Mouse (Mus musculus) embryonic stem cell, embryonic (primary cell): ENCODE data around the gene Calr.

Experiments
- CTCF ChIA-PET, 4 experiments: fragments of 300-600 bp in 2 of 4; fragments of 350-600 bp in 2 of 4; sonication (Branson Sonifier 250); formaldehyde crosslinking; loops; one replicate each; lab custom pipeline; 2022; ENCODE audit warnings: inconsistent platforms in 2 of 4; lab: Charles Lee
- POLR2A ChIA-PET, 4 experiments: fragments of 300-600 bp in 2 of 4; fragments of 350-600 bp in 2 of 4; sonication (Branson Sonifier 250); formaldehyde crosslinking; loops; one replicate each; lab custom pipeline; 2022; ENCODE audit warnings: antibody characterized with exemption in 4 of 4, inconsistent platforms in 1 of 4; lab: Charles Lee

Gene Calr

DNA sequence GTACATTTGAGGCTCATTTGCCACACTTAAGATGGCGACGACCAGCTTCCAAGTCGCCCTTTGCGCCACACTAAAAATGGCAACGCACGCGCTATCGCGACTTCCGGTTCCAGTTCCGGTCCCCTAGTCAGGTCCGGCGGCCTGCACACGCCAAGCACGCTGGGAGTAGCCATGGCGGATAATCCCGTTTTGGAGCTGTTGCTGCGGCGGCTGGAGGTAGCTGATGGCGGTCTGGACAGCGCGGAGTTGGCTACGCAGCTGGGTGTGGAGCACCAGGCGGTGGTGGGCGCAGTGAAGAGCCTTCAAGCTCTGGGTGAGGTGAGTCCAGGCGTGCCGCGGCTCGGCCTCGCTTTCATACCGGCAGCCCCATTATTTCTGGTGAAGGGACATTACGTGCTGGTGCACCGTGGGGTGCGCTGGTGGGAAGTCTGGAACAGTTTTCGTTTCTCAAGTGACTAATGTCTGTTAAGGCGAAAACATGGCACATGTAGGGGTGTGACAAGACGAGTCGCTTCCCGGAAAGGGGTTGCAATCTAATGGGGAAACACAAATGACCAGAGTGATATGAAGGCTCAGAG lies 10.2 kb upstream of the Calr start, which contains the start of gene Farsa:
Gene Farsa (plus strand): TSS at position 126 of the 578 bp plus-strand sequence.
- ChIA-PET CTCF (interaction anchor here in 3 of 4 experiments (0.6 to 1.8 kb wide), 11 partner anchors 10 to 180 kb away, joined by 3 to 9 read pairs (median 3); partner anchors contain the start of genes Calr (in 1 of the 3), Dnase2a (in 1 of the 3), Syce2 (in 1 of the 3) and Tnpo2 (in 1 of the 3)), POLR2A (interaction anchor here (0.6 to 23.0 kb wide), 69 partner anchors 10 to 587 kb away, joined by 3 to 705 read pairs (median 4); partner anchors contain the start of genes Calr (in 4 of the 4), Rad23a (in 4 of the 4), Syce2 (in 4 of the 4) and Tnpo2 (in 3 of the 4))

DNA sequence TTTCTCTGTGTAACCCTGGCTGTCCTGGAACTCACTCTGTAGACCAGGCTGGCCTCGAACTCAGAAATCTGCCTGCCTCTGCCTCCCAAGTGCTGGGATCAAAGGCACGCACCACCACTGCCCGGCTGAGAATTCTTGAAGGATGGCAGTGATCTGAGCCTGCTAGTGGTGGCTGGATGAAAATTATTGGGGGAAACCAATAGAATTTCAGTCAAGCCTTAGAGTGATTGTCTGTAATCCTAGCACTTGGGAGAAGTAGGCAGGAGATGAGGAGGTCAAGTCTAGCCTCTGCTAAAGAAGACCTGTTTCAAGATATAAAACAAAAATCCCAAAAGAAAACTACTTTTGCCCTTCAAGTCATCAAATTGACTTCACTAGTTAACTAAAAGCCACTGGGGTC lies 9.7 kb upstream of the Calr start:
- CTCF ChIA-PET, result interaction anchor here in 3 of 4 experiments (0.6 to 1.8 kb wide), 8 partner anchors 9 to 140 kb away, joined by 3 to 9 read pairs (median 4); partner anchors contain the start of genes Calr (in 1 of the 3) and Dnase2a (in 1 of the 3)
- POLR2A ChIA-PET, result interaction anchor here (0.6 to 23.0 kb wide), 59 partner anchors 9 to 586 kb away, joined by 3 to 705 read pairs (median 5); partner anchors contain the start of genes Calr (in 4 of the 4), Rad23a (in 4 of the 4), Syce2 (in 4 of the 4) and Tnpo2 (in 3 of the 4)

DNA sequence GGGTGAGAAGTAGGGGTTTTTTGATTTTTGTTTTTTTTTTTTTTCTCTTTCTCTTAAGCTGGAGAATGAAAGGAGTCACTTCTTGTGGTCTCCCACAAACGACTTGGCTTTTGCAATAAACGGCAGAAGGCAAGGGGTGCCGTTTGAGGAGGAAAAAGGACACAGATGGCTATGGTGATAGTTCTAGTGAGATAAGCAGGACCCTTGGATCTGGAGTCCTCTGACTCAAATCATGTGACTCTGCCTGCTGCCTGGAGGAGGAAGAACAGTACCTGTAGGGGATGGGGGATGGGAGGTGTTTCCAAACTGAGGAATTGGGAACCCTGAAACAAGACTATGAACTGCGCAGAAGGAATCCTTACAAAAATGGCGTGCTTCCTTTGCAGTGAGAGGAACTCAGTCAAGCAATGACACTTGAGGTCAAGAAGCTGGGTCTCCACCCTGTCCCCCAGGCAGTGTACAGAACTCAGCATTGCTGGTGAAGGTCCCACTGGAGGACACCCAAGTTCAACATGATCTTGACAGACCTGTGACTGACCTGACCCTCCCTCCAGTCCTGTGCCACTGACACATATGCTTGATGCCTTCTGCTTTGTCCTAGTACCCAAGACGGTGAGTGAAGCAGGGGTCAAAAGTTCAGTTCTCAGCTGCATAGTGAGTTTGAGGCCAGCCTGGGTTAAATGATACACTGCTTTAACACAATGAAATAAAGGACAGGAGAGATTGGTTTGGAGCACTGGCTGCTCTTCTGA lies 1.1 kb upstream of the Calr start:
- ChIA-PET POLR2A (interaction anchor here (0.5 to 26.4 kb wide), 117 partner anchors 9 to 828 kb away, joined by 3 to 705 read pairs (median 7); partner anchors contain the start of genes Farsa (in 4 of the 4), Syce2 (in 4 of the 4), Gcdh (in 3 of the 4) and Dand5 (in 2 of the 4)), CTCF (interaction anchor here in 3 of 4 experiments (0.6 to 3.0 kb wide), 6 partner anchors 9 to 142 kb away, joined by 3 to 9 read pairs (median 5); partner anchors contain the start of genes Farsa (in 1 of the 3) and Syce2 (in 1 of the 3))

DNA sequence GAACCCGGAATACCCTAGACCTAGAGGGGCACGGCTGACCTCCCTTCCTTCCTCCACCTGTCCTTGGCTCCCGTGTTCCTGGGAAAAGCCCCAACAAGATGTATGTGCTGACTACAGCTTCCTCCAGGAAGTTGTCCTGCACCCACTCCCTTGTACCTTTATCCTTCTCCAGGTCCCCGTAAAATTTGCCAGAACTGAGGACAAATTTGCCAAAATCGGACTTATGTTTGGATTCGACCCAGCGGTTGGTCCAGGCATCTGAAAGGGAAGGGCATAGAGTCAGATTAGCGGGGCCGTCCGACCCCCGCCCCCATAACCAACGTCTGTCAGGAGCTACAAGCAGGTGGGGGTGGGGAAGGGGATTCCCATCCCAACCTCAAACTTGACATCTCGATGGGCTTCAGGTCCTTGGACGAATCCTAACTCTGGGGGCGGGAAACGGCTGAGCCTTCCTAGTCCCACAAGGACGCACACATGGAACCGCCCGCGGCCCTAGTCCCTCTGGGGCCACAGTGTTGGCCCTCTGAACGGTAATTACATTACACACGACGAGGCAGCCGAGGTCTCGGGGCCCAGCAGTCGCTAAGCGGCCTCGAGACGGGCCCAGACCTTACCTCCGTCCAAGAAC lies 526 bp downstream of the Calr start:
- CTCF ChIA-PET, result interaction anchor here (0.5 to 3.0 kb wide), 9 partner anchors 11 to 159 kb away, joined by 3 to 9 read pairs (median 5); partner anchors contain the start of genes Farsa (in 1 of the 4) and Nacc1 (in 1 of the 4)
- POLR2A ChIA-PET, result interaction anchor here (0.6 to 26.4 kb wide), 142 partner anchors 8 to 780 kb away, joined by 3 to 705 read pairs (median 6); partner anchors contain the start of genes Farsa (in 4 of the 4), Dhps (in 3 of the 4), Dnase2a (in 3 of the 4) and Gadd45gip1 (in 3 of the 4)

DNA sequence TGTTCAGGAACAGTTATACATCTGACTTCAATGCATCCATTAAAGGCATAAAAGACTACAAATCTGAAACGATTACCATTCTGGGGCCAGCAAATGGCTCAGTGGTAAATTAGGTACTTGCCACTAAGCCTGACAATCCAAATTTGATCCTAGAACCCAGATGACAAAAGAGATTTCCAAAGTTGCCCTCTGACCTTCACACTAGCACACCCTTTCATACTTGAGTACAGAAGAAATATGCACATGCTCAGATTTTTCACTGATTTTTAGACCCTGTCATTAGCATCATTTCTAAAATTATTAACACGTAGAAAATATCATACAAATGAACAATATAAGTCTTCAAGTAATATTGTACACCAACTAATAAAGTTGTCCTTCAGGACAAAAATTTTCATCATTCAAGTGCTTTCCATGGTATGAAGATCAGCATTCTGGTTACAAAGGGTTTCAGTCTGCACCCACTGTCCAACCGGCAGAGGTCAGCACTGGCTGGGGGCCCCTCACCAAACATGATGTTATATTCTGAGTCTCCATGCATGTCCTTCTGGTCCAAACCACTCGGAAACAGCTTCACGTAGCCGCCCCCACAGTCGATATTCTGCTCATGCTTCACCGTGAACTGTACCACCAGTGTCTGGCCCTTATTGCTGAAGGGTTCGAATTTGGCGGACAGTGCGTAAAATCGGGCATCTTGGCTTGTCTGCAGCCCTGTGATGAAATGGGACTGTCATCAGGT lies 1.2 kb downstream of the Calr start:
- ChIA-PET CTCF (interaction anchor here in 3 of 4 experiments (0.5 to 3.0 kb wide), 4 partner anchors 12 to 108 kb away, joined by 3 to 9 read pairs (median 4); partner anchors contain the start of gene Farsa (in 1 of the 3)), POLR2A (interaction anchor here (0.6 to 26.4 kb wide), 72 partner anchors 10 to 344 kb away, joined by 3 to 705 read pairs (median 8); partner anchors contain the start of genes Farsa (in 3 of the 4), Gcdh (in 3 of the 4), Syce2 (in 3 of the 4) and Dand5 (in 2 of the 4))

DNA sequence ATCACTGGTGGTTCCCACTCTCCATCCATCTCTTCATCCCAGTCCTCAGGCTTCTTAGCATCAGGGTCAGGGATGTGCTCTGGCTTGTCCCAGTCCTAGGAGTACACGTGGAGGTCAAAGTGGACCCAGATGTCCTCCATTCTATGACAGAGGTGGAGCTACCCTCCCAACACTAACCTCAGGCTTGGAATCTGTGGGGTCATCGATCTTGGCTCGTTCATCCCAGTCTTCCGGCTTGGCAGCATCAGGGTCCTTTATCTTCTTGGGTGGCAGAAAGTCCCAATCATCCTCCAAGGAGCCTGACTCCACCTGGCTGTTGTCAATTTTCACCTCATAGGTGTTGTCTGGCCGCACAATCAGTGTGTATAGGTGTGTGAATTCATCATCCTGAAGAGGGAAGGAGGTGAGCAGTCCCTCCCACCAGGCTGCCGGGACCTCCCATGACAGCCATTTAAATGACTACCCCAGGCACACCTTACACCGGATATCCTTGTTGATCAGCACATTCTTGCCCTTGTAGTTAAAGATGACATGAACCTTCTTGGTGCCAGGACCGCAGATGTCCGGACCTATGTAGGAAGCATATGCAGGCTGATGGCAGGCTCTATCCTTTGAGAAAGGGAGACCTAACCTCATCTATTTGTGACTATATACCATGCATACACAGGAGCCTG lies 2.2 kb downstream of the Calr start:
- CTCF ChIA-PET, result no interaction called here
- POLR2A ChIA-PET, result interaction anchor here in 3 of 4 experiments (0.6 to 26.4 kb wide), 18 partner anchors 9 to 238 kb away, joined by 3 to 705 read pairs (median 15); partner anchors contain the start of genes Farsa (in 3 of the 3), Syce2 (in 3 of the 3), Dand5 (in 2 of the 3) and Gadd45gip1 (in 2 of the 3)

DNA sequence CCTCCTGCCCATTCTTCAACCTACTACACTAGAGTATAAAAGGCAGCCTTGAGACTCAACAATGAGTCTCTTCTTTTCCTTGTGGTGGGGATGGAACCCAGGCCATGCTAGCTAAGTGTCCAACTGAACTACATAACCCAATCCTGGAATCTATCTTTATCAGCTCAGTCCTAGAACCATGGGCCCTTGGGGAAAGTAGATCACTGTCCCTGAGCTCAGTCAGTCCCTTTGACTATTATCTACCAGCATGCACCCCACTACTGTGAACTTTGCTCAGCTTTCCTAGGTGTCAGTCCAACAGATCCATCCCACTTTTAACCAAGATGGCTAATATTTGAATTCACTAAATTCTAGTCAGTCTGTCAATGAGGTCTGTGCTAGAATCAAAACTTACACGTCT lies 5.2 kb downstream of the Calr start:
- POLR2A ChIA-PET, result interaction anchor here (0.6 to 26.4 kb wide), 46 partner anchors 9 to 775 kb away, joined by 3 to 705 read pairs (median 6); partner anchors contain the start of genes Farsa (in 4 of the 4), Syce2 (in 3 of the 4), Gcdh (in 2 of the 4) and Dand5 (in 1 of the 4)
- CTCF ChIA-PET, result interaction anchor here in 2 of 4 experiments (0.9 to 1.7 kb wide), 6 partner anchors 19 to 154 kb away, joined by 3 to 9 read pairs (median 4); partner anchors contain the start of genes Dand5 (in 1 of the 2), Nacc1 (in 1 of the 2) and Syce2 (in 1 of the 2)

DNA sequence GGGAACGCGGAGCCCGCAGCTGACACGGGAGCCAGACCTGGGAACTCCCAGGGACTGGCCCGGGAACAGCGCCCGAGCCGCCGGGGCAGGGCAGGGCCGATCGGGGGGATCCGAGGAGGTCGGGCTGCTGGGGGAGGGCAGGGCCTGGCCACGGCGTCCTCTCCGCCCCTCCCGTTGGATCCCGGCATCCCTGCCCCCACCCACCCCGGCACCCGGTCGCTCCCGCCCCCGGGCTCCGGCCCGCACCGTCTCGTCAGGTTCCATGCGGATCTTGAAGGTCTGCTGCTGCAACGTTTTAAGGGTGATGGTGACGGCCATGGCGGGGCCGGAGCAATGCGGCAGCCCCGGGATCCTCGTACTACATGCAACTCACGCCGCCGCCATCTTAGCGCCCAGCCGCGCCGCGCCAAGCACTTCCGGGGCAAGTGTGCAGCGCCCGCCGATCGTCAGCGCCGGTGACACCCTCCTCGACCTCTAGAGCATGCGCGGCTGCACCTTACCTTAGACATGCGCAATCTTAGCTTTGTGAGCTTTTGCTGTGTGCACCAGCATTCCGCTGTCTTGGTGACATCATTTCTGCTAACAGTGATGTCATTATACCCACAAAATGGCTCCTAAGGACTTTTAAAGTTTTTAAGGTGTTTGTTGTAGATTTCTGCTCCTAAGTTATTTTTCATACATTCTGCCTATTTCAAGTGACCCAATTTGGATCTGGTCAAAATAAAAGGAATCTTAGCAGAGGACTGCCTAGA lies 6.3 kb downstream of the Calr start, which contains the start of gene Rad23a:
Gene Rad23a (minus strand): TSS at position 418 of the 752 bp plus-strand sequence.
- POLR2A ChIA-PET, result interaction anchor here (0.6 to 26.4 kb wide), 63 partner anchors 6 to 774 kb away, joined by 3 to 705 read pairs (median 4); partner anchors contain the start of genes Farsa (in 4 of the 4), Gcdh (in 3 of the 4), Syce2 (in 3 of the 4) and Calr (in 1 of the 4)
- CTCF ChIA-PET, result interaction anchor here in 3 of 4 experiments (0.7 to 1.7 kb wide), 9 partner anchors 18 to 153 kb away, joined by 3 to 9 read pairs (median 4); partner anchors contain the start of genes Dand5 (in 1 of the 3), Nacc1 (in 1 of the 3) and Syce2 (in 1 of the 3)

DNA sequence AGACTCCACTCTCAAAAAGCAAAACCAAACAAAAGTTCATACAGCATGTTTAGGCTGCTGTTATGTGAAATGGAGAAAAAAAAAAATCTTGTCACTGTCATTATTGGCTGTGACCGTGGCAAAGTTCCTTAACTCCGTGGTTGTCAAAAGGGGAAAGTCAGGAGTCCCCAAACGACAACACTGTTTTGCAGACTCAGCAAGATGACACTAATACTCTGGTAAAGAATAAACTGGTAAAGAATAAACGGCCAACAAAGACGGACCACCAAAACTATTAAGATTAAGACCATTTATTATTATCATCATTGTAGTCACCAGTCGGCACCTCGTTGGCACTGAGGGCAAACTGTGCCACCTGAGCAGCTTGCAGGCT lies 6.9 kb downstream of the Calr start:
- CTCF ChIA-PET, result interaction anchor here in 2 of 4 experiments (1.0 to 1.1 kb wide), 2 partner anchors 90 to 135 kb away, joined by 3 read pairs; no protein-coding TSS in a partner anchor
- POLR2A ChIA-PET, result interaction anchor here in 3 of 4 experiments (1.1 to 26.4 kb wide), 26 partner anchors 7 to 773 kb away, joined by 3 to 705 read pairs (median 8); partner anchors contain the start of genes Syce2 (in 3 of the 3), Farsa (in 2 of the 3), Calr (in 1 of the 3) and Dand5 (in 1 of the 3)

DNA sequence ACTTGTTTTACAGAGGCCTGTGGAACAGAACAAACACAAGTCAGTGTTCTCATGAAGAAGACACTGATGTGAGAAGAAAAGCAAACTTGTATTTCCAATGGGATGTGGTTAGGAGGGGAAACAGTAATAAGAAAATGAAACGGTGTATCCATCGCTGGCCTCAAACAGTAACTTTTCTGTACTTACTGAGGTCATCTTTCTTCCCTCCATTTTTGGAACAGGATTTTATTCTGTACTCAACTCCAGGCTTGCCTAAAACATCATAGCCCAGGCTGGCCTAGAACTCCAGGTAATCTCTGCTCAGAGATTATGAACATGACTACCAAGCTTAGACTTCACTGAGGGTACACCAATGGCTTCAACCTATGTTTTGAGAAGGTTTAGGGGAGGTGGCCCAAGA lies 7.3 kb downstream of the Calr start:
- ChIA-PET CTCF (interaction anchor here in 2 of 4 experiments (1.0 to 1.7 kb wide), 3 partner anchors 90 to 136 kb away, joined by 3 to 5 read pairs (median 3); no protein-coding TSS in a partner anchor), POLR2A (interaction anchor here in 3 of 4 experiments (1.1 to 26.4 kb wide), 22 partner anchors 2 to 197 kb away, joined by 3 to 705 read pairs (median 7); partner anchors contain the start of genes Syce2 (in 3 of the 3), Calr (in 2 of the 3), Dand5 (in 2 of the 3) and Farsa (in 2 of the 3))

DNA sequence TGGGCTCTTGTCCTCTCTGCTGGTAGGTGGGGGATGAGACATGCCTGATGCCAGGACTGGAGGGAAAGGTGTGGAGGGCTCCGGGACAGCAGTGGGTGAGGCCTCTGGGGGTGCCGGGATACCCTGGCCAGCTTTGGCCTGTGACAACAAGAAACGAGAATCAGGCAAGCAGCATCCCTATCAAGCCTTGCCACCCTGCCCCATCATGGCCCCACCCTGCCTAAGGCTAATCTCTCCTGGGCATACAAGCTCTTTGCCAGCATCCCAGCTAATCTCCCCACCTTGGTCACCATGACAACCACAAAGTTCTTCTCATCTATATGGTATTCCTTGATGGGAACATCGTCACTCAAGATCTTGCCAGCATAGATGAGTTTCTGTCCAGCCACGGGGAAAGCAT lies 8.2 kb downstream of the Calr start:
- ChIA-PET CTCF (interaction anchor here in 1 of 4 experiments (1.7 kb wide), 1 partner anchor 129 kb away, joined by 5 read pairs; no protein-coding TSS in a partner anchor), POLR2A (interaction anchor here (0.5 to 26.4 kb wide), 19 partner anchors 3 to 208 kb away, joined by 3 to 705 read pairs (median 5); partner anchors contain the start of genes Calr (in 4 of the 4), Dand5 (in 2 of the 4), Farsa (in 2 of the 4) and Syce2 (in 2 of the 4))

DNA sequence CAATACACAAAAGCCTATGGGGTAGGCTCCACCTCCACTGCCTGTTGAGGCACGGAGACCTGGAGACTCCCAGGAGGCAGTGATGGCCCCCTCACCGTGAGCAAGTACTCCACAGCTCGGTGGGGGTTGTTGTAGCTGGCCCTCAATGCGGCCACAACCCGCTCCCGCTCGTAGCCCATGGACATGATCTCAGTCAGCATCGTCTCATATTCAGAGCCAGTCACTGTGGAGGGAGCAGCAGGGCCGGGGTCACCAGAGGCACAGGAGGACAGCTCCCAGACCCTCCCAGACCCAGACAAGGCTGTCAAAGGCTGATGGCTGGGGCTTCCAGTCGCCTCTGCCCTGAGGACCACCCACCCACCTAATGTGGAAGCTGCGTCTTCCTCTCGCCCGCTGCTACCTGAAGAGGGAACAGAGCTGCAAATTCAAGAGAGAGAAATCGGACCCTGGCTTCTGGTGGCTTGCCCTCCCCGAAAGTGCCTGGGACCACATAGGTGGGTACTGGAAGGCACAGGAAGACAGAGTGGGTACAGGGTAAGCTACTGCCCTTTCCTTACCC lies 8.7 kb downstream of the Calr start:
- ChIA-PET POLR2A (interaction anchor here (0.5 to 26.4 kb wide), 21 partner anchors 3 to 207 kb away, joined by 3 to 705 read pairs (median 5); partner anchors contain the start of genes Calr (in 4 of the 4), Dand5 (in 2 of the 4), Farsa (in 2 of the 4) and Syce2 (in 2 of the 4)), CTCF (interaction anchor here in 2 of 4 experiments (0.7 to 1.7 kb wide), 4 partner anchors 15 to 129 kb away, joined by 3 to 5 read pairs (median 4); partner anchors contain the start of gene Dand5 (in 2 of the 2))

DNA sequence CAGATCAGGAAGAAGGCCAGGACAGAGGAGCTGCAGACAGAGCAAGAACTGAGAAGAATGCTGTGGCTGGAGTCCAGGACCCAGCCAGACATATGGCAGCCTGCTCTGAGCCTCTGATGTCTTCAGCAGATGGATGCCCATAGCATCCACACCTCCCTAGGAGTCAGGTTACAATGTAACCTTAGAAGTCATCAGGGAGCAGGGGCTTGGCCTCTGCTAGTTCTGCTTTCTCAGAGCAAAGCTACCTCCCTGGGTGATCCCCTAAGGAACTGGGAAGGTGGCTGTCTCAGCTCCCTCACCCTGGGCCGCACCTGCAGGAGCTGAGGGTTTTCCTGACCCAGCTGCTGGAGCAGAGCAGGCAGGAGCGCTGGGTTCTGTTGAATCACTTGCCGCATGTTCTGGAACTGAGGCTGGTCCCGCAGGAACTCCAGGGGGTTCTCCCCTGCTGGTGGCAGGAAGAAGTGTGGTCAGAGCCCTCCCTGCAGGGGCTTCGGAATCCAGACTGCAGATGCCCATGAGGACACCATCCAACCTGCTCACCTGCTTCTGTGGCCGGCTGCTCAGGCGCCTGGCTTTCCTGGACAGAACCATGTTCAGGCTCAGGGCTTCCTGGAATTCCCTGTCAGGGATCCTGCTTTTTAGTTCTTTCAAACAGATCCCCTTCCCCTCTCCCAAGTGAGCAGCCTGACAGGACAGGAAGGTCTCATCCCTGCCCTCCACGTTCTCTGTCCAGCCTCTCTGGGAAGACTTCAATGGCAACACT lies 9.4 kb downstream of the Calr start:
- ChIA-PET CTCF (interaction anchor here (0.6 to 1.6 kb wide), 6 partner anchors 9 to 128 kb away, joined by 3 to 7 read pairs (median 4); partner anchors contain the start of gene Dand5 (in 2 of the 4)), POLR2A (interaction anchor here in 3 of 4 experiments (0.6 to 26.4 kb wide), 26 partner anchors 4 to 252 kb away, joined by 3 to 705 read pairs (median 5); partner anchors contain the start of genes Calr (in 3 of the 3), Dand5 (in 2 of the 3), Farsa (in 2 of the 3) and Syce2 (in 2 of the 3))
